Mouse (Mus musculus) myocyte (in vitro differentiated cells): ENCODE measurements around the gene Cacna1d.

Source experiments
- CEBPB ChIP-seq: IDR thresholded peaks from 2 replicates; pipeline ENCODE4 v1.6.1; 2011; ENCODE audit warnings: mild to moderate bottlenecking, moderate library complexity; ENCODE audit not compliant: poor library complexity, insufficient read depth, severe bottlenecking
- POLR2A ChIP-seq: IDR thresholded peaks from one replicate; pipeline ENCODE4 v1.6.1; 2011; ENCODE audit warnings: low read depth, mild to moderate bottlenecking, control low read depth, moderate library complexity; ENCODE audit not compliant: insufficient read length

GRCm38 (mm10) chr14:30056031-30056766 lies 435.1 kb downstream of the Cacna1d start:
- TF ChIP-seq POLR2A = no peak
- no peak for TF ChIP-seq CEBPB
